Mouse (Mus musculus) brain, embryonic 14.5 days (tissue): ENCODE data around the gene Syce1. TPM values are rescaled to one million over a fixed set of nuclear protein-coding genes. Genes with fewer than 3 reads are reported as not detected.

Source experiments
- DNase-seq: peaks from one replicate; pipeline ENCODE4 v3.0.0-alpha.2; 2011; ENCODE audit warnings: low read depth
- CTCF ChIP-seq: fragments of 200-500 bp; IDR thresholded peaks from 2 replicates; pipeline ENCODE4 v1.5.1; 2012; ENCODE audit warnings: inconsistent platforms, mild to moderate bottlenecking, moderate library complexity, borderline replicate concordance; ENCODE audit not compliant: insufficient read depth, insufficient read length; ENCODE audit errors: extremely low read depth
- POLR2A ChIP-seq: fragments of 200-500 bp; IDR thresholded peaks from 2 replicates; pipeline ENCODE4 v1.6.1; 2012; ENCODE audit warnings: mild to moderate bottlenecking, inconsistent platforms, borderline replicate concordance; ENCODE audit not compliant: poor library complexity, insufficient read depth, insufficient read length, severe bottlenecking; ENCODE audit errors: extremely low read depth
- polyA plus RNA-seq: library from polyadenylated mRNA; depleted of rRNA; stranded (reverse); fragments of >200 nt; gene quantifications from 2 replicates; pipeline ENCODE4 v1.2.3, GENCODE M21; 2012; rRNA removed

Gene Syce1
- polyA plus RNA-seq, 1 experiment, result 0.18 TPM

DNA sequence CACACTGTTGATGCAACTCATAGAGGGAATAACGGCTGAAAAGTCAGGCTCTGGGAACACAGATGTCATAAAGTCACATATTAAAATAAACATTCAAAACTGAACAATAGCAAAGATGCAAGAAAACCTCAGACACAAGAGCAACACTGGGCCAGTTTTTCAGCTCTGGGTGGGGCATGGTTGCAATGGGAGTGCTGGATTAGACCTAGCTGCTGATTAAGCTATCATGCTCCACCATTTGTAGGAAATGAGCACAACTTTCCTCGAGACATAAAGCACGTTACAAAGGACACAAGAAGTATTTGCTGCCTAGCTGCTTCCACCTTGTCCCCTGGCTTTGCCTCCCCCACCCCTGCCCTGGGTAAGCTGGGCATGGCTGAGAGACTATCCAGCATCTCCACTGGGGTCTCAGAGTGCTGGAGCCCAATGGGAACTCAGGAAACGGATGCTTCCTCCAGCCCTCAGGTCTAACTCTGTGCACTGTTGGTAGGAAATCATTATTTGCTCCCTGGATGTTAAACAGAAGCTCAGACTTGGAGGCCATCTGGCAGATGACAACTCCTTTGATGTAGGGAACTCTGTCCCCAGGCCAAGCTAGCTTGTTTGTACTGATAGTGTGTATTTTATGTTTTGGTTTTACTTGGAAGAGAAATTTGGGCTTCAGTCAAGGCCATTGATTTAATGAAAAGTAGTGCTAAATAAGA lies 31.3 kb downstream of the Syce1 start:
- peak; percentile 1 for DNase-seq
- TF ChIP-seq CTCF (no peak), POLR2A (no peak)

DNA sequence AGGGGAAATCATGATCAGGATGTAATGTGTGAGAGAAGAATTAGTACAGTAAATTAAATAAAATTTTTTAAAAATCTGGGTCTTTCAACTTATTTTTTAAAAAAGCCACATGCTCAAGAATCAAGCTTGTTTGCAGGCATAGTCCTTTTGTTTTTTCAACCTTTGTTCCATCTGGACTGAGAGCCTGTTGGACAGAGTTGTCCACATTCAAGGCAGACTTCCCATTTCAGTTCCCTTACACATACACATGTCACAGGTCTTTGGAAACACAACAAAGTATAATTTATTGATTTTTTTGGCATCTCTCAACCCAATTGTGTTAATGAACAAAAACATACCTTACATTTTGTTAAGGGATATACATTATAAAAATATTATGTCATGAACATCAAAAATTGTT lies 33.1 kb downstream of the Syce1 start:
- no peak for TF ChIP-seq CTCF
- no peak for TF ChIP-seq POLR2A
- DNase-seq, result no peak

DNA sequence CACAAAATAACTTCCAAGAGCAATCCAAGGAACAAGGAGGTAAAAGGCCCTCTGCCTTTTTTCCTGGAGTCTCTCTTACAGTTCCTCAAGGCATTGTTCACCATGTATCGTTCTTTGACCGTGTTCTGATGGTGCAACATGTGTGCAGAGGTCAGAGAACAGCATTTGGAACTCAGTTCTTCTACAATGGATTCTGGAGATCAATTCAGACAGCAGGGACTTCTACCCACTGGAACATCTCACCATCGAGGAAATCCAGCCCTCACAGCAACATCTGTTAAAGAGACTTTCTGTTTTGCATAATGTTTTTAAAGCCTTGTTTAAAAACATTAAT lies 38.9 kb downstream of the Syce1 start:
- no peak for TF ChIP-seq CTCF
- DNase-seq, result no peak

DNA sequence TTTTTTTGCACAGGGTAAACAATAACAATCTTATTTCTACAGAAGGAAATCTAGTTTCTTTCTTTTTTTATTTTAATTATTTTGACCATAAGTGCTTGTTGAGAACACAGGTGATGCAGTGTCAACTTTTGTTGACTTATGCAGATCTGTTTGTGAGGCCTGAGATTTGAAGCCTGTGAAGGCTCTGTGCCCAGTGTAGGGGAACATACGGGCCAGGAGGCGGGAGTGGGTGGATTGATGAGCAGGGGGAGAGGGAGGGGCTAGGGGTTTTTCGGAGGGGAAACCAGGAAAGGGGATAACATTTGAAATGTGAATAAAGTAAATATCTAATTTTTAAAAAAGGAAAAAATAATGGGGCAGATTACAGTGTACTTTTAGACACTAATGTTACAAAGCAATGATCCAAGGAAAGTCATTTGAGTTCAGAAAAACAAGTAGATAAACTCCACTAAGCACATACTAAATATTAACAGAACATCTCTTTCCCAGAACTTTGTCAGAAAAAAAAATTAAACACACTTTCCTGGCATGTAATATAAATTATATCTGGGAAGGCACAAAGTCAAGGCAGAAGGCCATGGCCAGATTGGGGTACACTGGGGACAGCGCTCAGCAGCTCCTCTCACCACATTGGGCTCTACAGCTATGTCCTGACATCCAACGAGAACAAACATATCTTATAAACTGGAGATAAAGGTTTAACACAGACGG lies 39.4 kb downstream of the Syce1 start:
- DNase-seq, result no peak
- TF ChIP-seq POLR2A (no peak), CTCF (no peak)

DNA sequence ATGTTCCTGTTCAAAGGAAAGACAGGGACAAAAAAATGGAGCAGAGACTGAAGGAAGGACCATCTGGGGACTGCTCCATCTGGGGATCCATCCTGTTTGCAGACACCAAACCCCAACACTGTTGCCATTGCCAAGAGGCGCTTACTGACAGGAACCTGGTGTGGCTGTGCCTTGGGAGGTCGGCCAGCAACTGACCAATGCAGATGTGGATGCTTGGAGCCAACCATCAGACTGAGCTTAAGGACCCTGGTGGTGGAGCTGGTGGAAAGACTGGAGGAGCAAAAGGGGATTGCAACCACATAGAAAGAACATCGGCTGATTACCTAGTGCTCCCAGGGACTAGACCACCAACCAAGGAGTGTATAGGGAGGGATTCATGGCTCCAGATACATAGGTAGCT lies 40.2 kb downstream of the Syce1 start:
- no peak for TF ChIP-seq CTCF
- TF ChIP-seq POLR2A, result no peak
- DNase-seq, result no peak

- DNase-seq, result no peak
- TF ChIP-seq CTCF (no peak), POLR2A (no peak)
Measured at GRCm38 (mm10) chr7:140733162-140733561, 54.5 kb downstream of the Syce1 start.

Other genes with a start within 250 kb of the Syce1 start
- not detected in 2 replicates for gene Olfr538, start 220.0 kb downstream of the Syce1 start, polyA plus RNA-seq
- not detected in 2 replicates for gene Olfr46, start 186.6 kb downstream of the Syce1 start, polyA plus RNA-seq
- gene Olfr61, start 158.9 kb downstream of the Syce1 start, polyA plus RNA-seq, result not detected in 2 replicates
- gene Olfr53, start 141.4 kb downstream of the Syce1 start, polyA plus RNA-seq, result not detected in 2 replicates
- 0.01 and 0.03 TPM in 2 replicates for gene Olfr539, start 127.9 kb downstream of the Syce1 start, polyA plus RNA-seq
- gene Olfr45, start 105.9 kb downstream of the Syce1 start, polyA plus RNA-seq, result not detected in 2 replicates
- gene Olfr541, start 90.6 kb downstream of the Syce1 start, polyA plus RNA-seq, result not detected in 2 replicates
- not detected in 2 replicates for gene Cyp2e1, start 24.1 kb downstream of the Syce1 start, polyA plus RNA-seq
- gene Zfp941, start 34.3 kb upstream of the Syce1 start, polyA plus RNA-seq, result 7.7 and 12.8 TPM in 2 replicates
- 0.25 TPM in 1 of 2 replicates, not detected in the other for gene Urah, start 47.2 kb upstream of the Syce1 start, polyA plus RNA-seq
- gene Scgb1c1, start 57.7 kb upstream of the Syce1 start, polyA plus RNA-seq, result 0.23 TPM in 1 of 2 replicates, not detected in the other
- 0.06 and 0.07 TPM in 2 replicates for gene Odf3, start 60.0 kb upstream of the Syce1 start, polyA plus RNA-seq
- gene Gm45785, start 68.5 kb upstream of the Syce1 start, polyA plus RNA-seq, result 0.19 and 0.21 TPM in 2 replicates
- gene Ric8a, start 69.1 kb upstream of the Syce1 start, polyA plus RNA-seq, result 103 and 106 TPM in 2 replicates
- gene Bet1l, start 69.7 kb upstream of the Syce1 start, polyA plus RNA-seq, result 26.9 and 32.1 TPM in 2 replicates
- 138 and 146 TPM in 2 replicates for gene Psmd13, start 94.1 kb upstream of the Syce1 start, polyA plus RNA-seq
- gene Sirt3, start 94.5 kb upstream of the Syce1 start, polyA plus RNA-seq, result 41.3 and 46.9 TPM in 2 replicates
- gene Cox8b, start 112.6 kb upstream of the Syce1 start, polyA plus RNA-seq, result not detected in 2 replicates
- 0.18 and 0.21 TPM in 2 replicates for gene Nlrp6, start 133.1 kb upstream of the Syce1 start, polyA plus RNA-seq
- 13.2 and 18.9 TPM in 2 replicates for gene Pgghg, start 153.5 kb upstream of the Syce1 start, polyA plus RNA-seq
- gene Ifitm5, start 162.4 kb upstream of the Syce1 start, polyA plus RNA-seq, result 0.78 and 7.3 TPM in 2 replicates
- not detected in 2 replicates for gene Gm45717, start 168.1 kb upstream of the Syce1 start, polyA plus RNA-seq
- 153 and 201 TPM in 2 replicates for gene Ifitm2, start 168.1 kb upstream of the Syce1 start, polyA plus RNA-seq
- gene Ifitm1, start 179.4 kb upstream of the Syce1 start, polyA plus RNA-seq, result 23.4 and 31.8 TPM in 2 replicates
- gene Ifitm3, start 222.9 kb upstream of the Syce1 start, polyA plus RNA-seq, result 13.0 and 26.1 TPM in 2 replicates
- gene Ifitm6, start 230.1 kb upstream of the Syce1 start, polyA plus RNA-seq, result 0.73 and 0.77 TPM in 2 replicates
- not detected in 2 replicates for gene Gm17387, start 241.3 kb upstream of the Syce1 start, polyA plus RNA-seq